Mouse (Mus musculus): ENCODE data around the gene Slc17a3. TPM values are rescaled to one million over a fixed set of nuclear protein-coding genes. Genes with fewer than 3 reads are reported as not detected.

Slc17a3 gene
- not detected in 2 replicates for polyA plus RNA-seq (2011; ENCODE audit: insufficient read length, low read depth, missing spikeins)

DNA sequence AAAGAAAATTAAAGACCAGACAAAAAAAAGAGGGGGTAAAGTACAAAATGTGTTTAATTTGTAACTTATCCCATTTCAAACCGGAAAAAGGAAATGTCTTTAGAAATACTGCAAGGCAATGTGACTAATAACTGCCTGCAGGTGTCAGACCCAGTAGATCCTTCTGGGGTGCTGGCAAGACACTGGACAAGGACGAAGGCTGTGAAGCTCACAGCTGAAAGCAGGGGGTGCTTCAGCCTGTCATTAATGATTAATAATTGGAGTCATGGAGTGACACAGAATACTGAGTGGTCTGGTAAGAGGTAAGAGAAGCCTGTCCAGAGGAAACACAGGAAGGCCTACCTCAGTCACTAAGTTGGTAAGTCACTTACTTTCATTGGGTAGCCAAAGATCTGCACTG, at the start of gene Slc17a3:
TSS of gene Slc17a3 (plus strand) at position 127 of the 400 bp plus-strand sequence.
- Histone ChIP-seq H3K27ac (ENCODE audit: insufficient read depth, low read length) (no peak within 1 kb of the TSS), H3K4me1 (ENCODE audit: control insufficient read depth, insufficient read depth, low read length) (no peaks in the 10 kb centered on the region), H3K4me3 (ENCODE audit: insufficient read depth, low read length) (no peak within 1 kb of the TSS)
- TF ChIP-seq POLR2A (IDR thresholded peaks at IDR 0.05; ENCODE audit: low read depth, low read length) (no peak), CTCF (IDR thresholded peaks at IDR 0.05; ENCODE audit: borderline replicate concordance, insufficient read depth, low read length) (no peak)

DNA sequence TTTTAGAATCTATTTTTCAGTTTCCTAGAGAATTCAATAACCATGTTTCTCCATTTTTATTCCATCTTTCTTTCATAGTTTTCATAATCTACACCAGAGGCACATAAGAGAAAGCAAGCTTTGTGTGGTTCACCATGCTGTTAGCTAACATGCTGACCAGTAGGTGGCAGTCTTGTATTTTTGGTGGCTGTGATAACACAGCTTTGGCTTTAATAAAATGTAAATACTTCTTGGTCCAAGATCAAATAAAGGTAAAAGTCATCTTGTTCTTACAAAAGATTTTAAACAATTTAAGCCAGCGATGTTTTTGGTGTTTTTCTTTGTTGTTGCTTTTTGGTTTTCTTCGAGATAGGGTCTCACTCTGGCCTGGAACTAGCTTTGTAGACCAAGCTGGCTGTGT, 46.7 kb upstream of the Slc17a3 start:
- Histone ChIP-seq H3K27ac (ENCODE audit: insufficient read depth, low read length) (no peak overlapping the region), H3K4me3 (ENCODE audit: insufficient read depth, low read length) (no peak overlapping the region), H3K4me1 (ENCODE audit: control insufficient read depth, insufficient read depth, low read length) (no peaks in the 10 kb centered on the region)
- TF ChIP-seq POLR2A (IDR thresholded peaks at IDR 0.05; ENCODE audit: low read depth, low read length) = no peak
- TF ChIP-seq CTCF (IDR thresholded peaks at IDR 0.05; ENCODE audit: borderline replicate concordance, insufficient read depth, low read length) = no peak

DNA sequence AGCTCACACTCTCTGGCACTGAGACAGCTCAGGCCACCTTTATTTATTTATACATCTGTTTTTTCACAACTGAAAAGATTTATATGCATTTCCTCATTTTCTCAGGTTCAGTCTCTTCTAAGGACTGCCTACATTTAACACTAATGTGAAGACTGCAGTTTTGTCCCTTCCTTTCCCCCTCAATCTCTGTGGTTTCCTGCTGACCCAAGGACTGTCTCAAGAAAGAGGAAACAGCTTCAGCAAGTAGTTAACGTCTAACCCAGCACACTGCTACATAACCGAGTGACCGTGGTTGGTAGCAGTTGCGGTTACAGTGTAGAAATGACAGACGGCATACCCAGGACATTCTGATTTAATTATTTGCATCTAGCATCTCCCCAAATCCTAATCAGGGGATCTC, 39.8 kb upstream of the Slc17a3 start:
- TF ChIP-seq CTCF (IDR thresholded peaks at IDR 0.05; ENCODE audit: borderline replicate concordance, insufficient read depth, low read length) = no peak
- no peak for TF ChIP-seq POLR2A (IDR thresholded peaks at IDR 0.05; ENCODE audit: low read depth, low read length)
- no peak overlapping the region for H3K27ac ChIP-seq (ENCODE audit: insufficient read depth, low read length)
- no peaks in the 10 kb centered on the region for H3K4me1 ChIP-seq (ENCODE audit: control insufficient read depth, insufficient read depth, low read length)
- no peak overlapping the region for H3K4me3 ChIP-seq (ENCODE audit: insufficient read depth, low read length)

DNA sequence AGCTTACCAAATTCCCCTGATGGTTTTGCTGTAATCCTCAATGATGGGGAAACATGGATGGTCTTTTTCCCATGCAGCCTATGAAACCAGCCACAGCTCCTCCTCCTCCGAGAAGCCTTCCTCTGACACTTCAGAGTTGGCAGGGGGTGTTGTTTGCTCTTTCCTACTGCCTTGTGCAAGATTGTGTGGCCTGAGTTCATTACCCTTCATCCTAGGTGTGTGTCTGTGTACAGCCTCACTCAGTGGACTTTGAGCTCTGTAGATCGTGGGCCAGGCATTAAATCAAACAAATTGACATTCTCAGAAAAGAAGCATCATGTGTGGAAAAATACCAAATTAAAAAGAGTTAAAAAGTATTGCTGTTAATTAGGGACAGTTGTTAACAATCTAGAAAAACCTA, 34.7 kb upstream of the Slc17a3 start:
- Histone ChIP-seq H3K4me1 (ENCODE audit: control insufficient read depth, insufficient read depth, low read length) (no peaks in the 10 kb centered on the region), H3K4me3 (ENCODE audit: insufficient read depth, low read length) (no peak overlapping the region), H3K27ac (ENCODE audit: insufficient read depth, low read length) (no peak overlapping the region)
- TF ChIP-seq CTCF (IDR thresholded peaks at IDR 0.05; ENCODE audit: borderline replicate concordance, insufficient read depth, low read length) (no peak), POLR2A (IDR thresholded peaks at IDR 0.05; ENCODE audit: low read depth, low read length) (no peak)

DNA sequence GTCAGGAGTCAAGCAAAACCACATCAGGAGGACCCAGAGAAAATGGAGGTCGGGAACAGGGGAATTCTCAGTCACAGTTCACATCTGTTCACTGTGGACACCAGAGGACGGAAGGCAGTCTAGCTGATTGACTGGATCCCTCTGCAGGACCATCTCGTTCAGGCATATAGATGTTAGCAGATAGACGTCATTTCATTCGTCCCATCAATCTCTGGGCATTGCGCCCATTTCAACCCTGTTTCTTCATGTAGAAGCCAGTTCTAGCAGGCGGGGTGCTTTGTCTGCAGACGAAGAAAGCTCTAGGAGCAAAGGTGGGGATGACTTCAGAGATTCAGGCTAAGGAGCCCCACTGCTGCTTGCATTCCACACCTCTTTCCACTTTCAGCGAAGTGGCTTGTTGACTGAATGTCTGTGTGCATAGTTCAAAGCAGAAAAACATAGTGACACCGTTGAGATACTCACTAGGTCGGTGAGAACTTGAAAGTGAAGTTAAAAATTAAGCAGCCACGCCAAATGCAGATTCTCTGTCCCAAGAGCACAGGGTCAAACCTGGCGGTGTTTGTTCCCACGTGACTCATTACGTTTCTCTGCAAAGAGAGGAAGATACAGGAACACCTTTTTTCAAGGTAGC, 32.7 kb upstream of the Slc17a3 start, which contains the start of gene Slc17a2:
TSS of gene Slc17a2 (plus strand) at position 572 of the 631 bp plus-strand sequence.
- TF ChIP-seq CTCF (IDR thresholded peaks at IDR 0.05; ENCODE audit: borderline replicate concordance, insufficient read depth, low read length) = no peak
- TF ChIP-seq POLR2A (IDR thresholded peaks at IDR 0.05; ENCODE audit: low read depth, low read length) = no peak
- Histone ChIP-seq H3K27ac (ENCODE audit: insufficient read depth, low read length) (no peak within 1 kb of the TSS), H3K4me3 (ENCODE audit: insufficient read depth, low read length) (no peak within 1 kb of the TSS), H3K4me1 (ENCODE audit: control insufficient read depth, insufficient read depth, low read length) (no peaks in the 10 kb centered on the region)

DNA sequence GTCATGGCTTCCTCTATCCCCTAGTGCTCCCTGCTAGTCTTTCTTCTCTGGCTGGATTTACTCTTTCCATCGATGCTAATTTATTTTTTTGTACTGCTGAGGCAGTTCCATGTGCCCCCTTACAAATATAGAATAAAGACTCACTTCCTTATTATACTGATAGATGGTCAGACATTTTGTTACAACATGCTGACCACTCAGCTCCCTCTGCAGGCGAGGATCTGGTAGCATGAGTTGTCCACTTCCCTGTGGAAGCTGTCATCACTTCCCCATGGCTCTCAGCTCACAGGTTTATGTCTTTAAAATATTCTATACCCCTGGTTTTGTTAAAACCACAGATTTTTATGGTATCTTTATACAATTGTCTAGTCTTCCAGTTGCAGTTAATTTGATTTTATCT, 23.1 kb upstream of the Slc17a3 start:
- H3K4me1 ChIP-seq (ENCODE audit: control insufficient read depth, insufficient read depth, low read length) = no peaks in the 10 kb centered on the region
- no peak for TF ChIP-seq POLR2A (IDR thresholded peaks at IDR 0.05; ENCODE audit: low read depth, low read length)
- TF ChIP-seq CTCF (IDR thresholded peaks at IDR 0.05; ENCODE audit: borderline replicate concordance, insufficient read depth, low read length) = no peak
- no peak overlapping the region for H3K27ac ChIP-seq (ENCODE audit: insufficient read depth, low read length)
- H3K4me3 ChIP-seq (ENCODE audit: insufficient read depth, low read length) = no peak overlapping the region

DNA sequence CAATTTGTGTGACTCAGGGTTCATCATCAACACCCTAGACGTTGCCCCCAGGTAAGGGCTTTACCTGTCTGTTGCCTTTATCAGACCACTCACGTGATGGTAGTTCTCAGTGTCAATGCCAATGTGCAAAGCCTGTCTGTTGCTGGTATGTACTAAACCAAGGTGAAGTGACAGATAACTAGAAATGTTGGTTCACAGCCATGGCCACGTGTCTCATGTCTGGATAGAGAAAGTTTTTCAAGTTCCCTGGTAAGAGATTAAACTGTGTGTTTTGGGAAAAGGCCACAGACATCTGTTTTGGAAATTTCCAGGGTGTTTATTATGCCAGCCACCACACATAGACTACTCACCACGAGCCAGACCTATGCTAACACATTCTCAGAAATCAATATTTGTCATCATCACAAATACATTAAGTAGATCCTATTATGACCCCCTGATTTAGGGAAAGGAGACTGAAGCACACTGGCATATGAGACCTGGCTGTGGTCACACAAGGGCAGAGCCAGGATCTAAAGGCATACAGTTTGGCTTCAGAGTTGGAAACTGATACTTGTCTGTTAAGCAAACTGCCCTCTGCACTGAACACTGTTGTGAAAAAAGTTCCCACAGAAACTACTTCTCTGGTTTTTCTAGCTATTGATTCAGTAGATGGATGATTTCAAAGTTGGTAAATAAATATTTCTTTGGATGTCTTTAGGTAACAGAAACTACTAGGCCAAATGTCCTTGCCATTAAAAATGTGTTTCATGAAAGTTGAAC, 18.9 kb upstream of the Slc17a3 start:
- Histone ChIP-seq H3K27ac (ENCODE audit: insufficient read depth, low read length) (no peak overlapping the region), H3K4me1 (ENCODE audit: control insufficient read depth, insufficient read depth, low read length) (no peaks in the 10 kb centered on the region), H3K4me3 (ENCODE audit: insufficient read depth, low read length) (no peak overlapping the region)
- TF ChIP-seq CTCF (IDR thresholded peaks at IDR 0.05; ENCODE audit: borderline replicate concordance, insufficient read depth, low read length) (no peak), POLR2A (IDR thresholded peaks at IDR 0.05; ENCODE audit: low read depth, low read length) (no peak)

DNA sequence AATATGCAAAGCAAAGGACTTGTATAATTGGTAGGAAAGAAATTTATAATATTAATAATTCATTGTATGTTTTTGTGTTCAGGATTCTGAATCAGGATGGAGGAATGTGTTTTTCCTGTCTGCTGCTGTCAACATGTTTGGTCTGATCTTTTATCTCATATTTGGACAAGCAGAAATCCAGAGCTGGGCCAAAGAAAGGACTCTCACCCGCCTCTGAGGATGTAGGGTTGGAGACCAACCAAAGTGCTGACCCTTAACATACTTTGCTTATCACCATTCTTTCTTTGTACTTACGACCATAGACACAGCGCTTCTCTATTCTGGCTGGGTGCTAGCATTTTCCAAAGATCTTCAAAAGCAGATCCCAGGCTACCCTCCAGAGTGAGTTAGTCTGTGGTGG, 17.0 kb upstream of the Slc17a3 start:
- TF ChIP-seq POLR2A (IDR thresholded peaks at IDR 0.05; ENCODE audit: low read depth, low read length) (no peak), CTCF (IDR thresholded peaks at IDR 0.05; ENCODE audit: borderline replicate concordance, insufficient read depth, low read length) (no peak)
- Histone ChIP-seq H3K4me3 (ENCODE audit: insufficient read depth, low read length) (no peak overlapping the region), H3K4me1 (ENCODE audit: control insufficient read depth, insufficient read depth, low read length) (no peaks in the 10 kb centered on the region), H3K27ac (ENCODE audit: insufficient read depth, low read length) (no peak overlapping the region)

DNA sequence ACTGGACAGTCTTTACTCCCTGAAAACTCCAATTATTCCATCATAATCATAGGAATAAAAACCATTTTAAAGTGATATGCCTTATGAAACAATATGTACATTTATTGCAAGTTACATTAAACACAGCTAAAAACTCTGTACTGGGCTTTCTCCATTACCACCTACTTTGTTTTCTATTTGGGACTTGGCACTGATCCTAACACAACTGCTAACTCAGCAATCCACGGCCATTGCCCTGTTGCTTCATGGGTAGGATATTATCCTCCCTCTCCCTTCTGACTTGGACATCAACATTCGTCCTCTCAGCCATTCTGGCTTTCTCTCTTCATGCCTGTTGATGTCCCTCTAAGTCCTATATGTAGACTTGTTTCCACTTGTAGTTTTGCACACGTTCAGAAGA, 12.6 kb upstream of the Slc17a3 start:
- Histone ChIP-seq H3K4me3 (ENCODE audit: insufficient read depth, low read length) (no peak overlapping the region), H3K27ac (ENCODE audit: insufficient read depth, low read length) (no peak overlapping the region), H3K4me1 (ENCODE audit: control insufficient read depth, insufficient read depth, low read length) (no peaks in the 10 kb centered on the region)
- TF ChIP-seq CTCF (IDR thresholded peaks at IDR 0.05; ENCODE audit: borderline replicate concordance, insufficient read depth, low read length) (no peak), POLR2A (IDR thresholded peaks at IDR 0.05; ENCODE audit: low read depth, low read length) (no peak)

DNA sequence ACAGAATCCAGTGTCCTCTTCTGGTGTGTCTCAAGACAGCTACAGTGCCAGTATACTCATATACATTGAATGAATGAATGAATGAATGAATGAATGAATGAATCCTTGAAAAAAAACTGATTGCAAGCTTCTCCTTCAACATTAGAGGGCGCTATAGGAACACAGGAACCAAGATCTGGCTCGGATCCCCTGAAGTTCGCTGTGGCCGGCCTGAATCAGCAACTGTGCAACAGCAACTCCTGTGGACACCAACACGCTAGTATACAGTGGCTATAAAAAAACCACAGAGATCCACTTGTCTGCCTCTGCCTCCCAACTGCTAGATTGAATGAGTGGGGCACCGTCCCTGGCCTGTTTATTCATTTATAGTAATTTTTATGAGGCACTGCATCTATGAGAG, 6.2 kb upstream of the Slc17a3 start:
- Histone ChIP-seq H3K4me1 (ENCODE audit: control insufficient read depth, insufficient read depth, low read length) (no peaks in the 10 kb centered on the region), H3K4me3 (ENCODE audit: insufficient read depth, low read length) (no peak overlapping the region), H3K27ac (ENCODE audit: insufficient read depth, low read length) (no peak overlapping the region)
- no peak for TF ChIP-seq POLR2A (IDR thresholded peaks at IDR 0.05; ENCODE audit: low read depth, low read length)
- TF ChIP-seq CTCF (IDR thresholded peaks at IDR 0.05; ENCODE audit: borderline replicate concordance, insufficient read depth, low read length) = no peak
